In genomic region chr13:108599186-108599900, GRCm38 (mm10) we compare ENCODE assay signal across 11 mouse cellular contexts.
DNase-seq lines count a peak whose midpoint lies in the region; ATAC-seq and TF ChIP-seq lines count a peak whose summit lies in the region.
"Had no signal": no experiment of that assay in that cellular context is flagged by ENCODE, and none has a peak within 500 bp of the region (broad histone marks: within the 10 kb centered on the region; RNA-seq: fewer than 3 reads in every experiment).

No protein-coding gene starts in this region.

- no peak for ATAC-seq in midbrain, embryonic 14.5 days (ENCODE audit: low FRiP score, low TSS enrichment)
- no peak for ATAC-seq in midbrain, embryonic 16.5 days
- no peak for ATAC-seq in granulocyte monocyte progenitor cell, adult 5-6 weeks (replicated peaks; ENCODE audit: poor library complexity, severe bottlenecking)
- ATAC-seq: liver, embryonic 12.5 days had no signal

- H3ac ChIP-seq in myocyte (ENCODE audit: control insufficient read depth, insufficient read length) = no peak overlapping the region

- H3K9me3 ChIP-seq in midbrain, embryonic 14.5 days (ENCODE audit: control insufficient read depth, low read length) = no peaks in the 10 kb centered on the region
- no peaks in the 10 kb centered on the region for H3K9me3 ChIP-seq in midbrain, embryonic 16.5 days (replicated peaks; ENCODE audit: control insufficient read depth, low read length, poor library complexity, severe bottlenecking)
- H3K9me3 ChIP-seq: liver, embryonic 12.5 days; stomach, embryonic 15.5 days had no signal

- H3K9ac ChIP-seq in midbrain, embryonic 14.5 days (replicated peaks; ENCODE audit: low read length) = no peak overlapping the region
- no peak overlapping the region for H3K9ac ChIP-seq in midbrain, embryonic 16.5 days (ENCODE audit: low read depth, low read length)
- H3K9ac ChIP-seq: liver, embryonic 12.5 days; stomach, embryonic 15.5 days had no signal

- 59% methylated on average over 6 of the region's 6 CpGs for WGBS in midbrain, embryonic 14.5 days
- WGBS in midbrain, embryonic 16.5 days = 54% methylated on average over 6 of the region's 6 CpGs

- H3K36me3 ChIP-seq in midbrain, embryonic 14.5 days (ENCODE audit: control insufficient read depth, insufficient read depth, low read length) = no peaks in the 10 kb centered on the region
- no peaks in the 10 kb centered on the region for H3K36me3 ChIP-seq in midbrain, embryonic 16.5 days (ENCODE audit: control insufficient read depth, insufficient read depth, low read length)
- H3K36me3 ChIP-seq in myocyte (ENCODE audit: control insufficient read depth, insufficient read depth) = no peaks in the 10 kb centered on the region
- H3K36me3 ChIP-seq: liver, embryonic 12.5 days; stomach, embryonic 15.5 days had no signal

- H3K4me3 ChIP-seq in midbrain, embryonic 14.5 days (replicated peaks; ENCODE audit: low read depth, low read length) = no peak overlapping the region
- H3K4me3 ChIP-seq in midbrain, embryonic 16.5 days (ENCODE audit: low read depth, low read length) = no peak overlapping the region
- H3K4me3 ChIP-seq in myocyte = no peak overlapping the region
- H3K4me3 ChIP-seq: liver, embryonic 12.5 days; stomach, embryonic 15.5 days had no signal

- no peak overlapping the region for H3K27ac ChIP-seq in midbrain, embryonic 14.5 days (replicated peaks; ENCODE audit: low read depth, low read length)
- H3K27ac ChIP-seq in midbrain, embryonic 16.5 days (ENCODE audit: low read length) = no peak overlapping the region
- H3K27ac ChIP-seq: liver, embryonic 12.5 days; stomach, embryonic 15.5 days had no signal

- H3K79me2 ChIP-seq in myocyte (ENCODE audit: control insufficient read depth, insufficient read depth) = no peaks in the 10 kb centered on the region

- H3K4me2 ChIP-seq in midbrain, embryonic 14.5 days (ENCODE audit: low read length) = no peak overlapping the region
- no peak overlapping the region for H3K4me2 ChIP-seq in midbrain, embryonic 16.5 days (ENCODE audit: low read length)
- H3K4me2 ChIP-seq in myocyte (ENCODE audit: low read depth) = peak overlapping the region; percentile 12
- H3K4me2 ChIP-seq: liver, embryonic 12.5 days; stomach, embryonic 15.5 days had no signal

- DNase-seq in gastrocnemius, postnatal 10 days = peak; percentile 12
- DNase-seq in gastrocnemius, adult 18-20 months (ENCODE audit: low spot score) = no peak
- DNase-seq in midbrain, embryonic 14.5 days = peak; percentile 56
- DNase-seq in kidney, postnatal 14 days = peak; percentile 29
- DNase-seq in adrenal gland, adult 2 months = no peak

- no peak for TF ChIP-seq POLR2A in myocyte (IDR thresholded peaks at IDR 0.05; ENCODE audit: insufficient read length, low read depth)

- H3K4me1 ChIP-seq in midbrain, embryonic 14.5 days (ENCODE audit: control insufficient read depth, insufficient read depth, low read length) = no peaks in the 10 kb centered on the region
- H3K4me1 ChIP-seq in midbrain, embryonic 16.5 days (ENCODE audit: control insufficient read depth, insufficient read depth, low read length) = no peaks in the 10 kb centered on the region
- H3K4me1 ChIP-seq: liver, embryonic 12.5 days; stomach, embryonic 15.5 days had no signal

- H3K27me3 ChIP-seq in midbrain, embryonic 14.5 days (ENCODE audit: control insufficient read depth, insufficient read depth, low read length) = no peaks in the 10 kb centered on the region
- no peaks in the 10 kb centered on the region for H3K27me3 ChIP-seq in midbrain, embryonic 16.5 days (ENCODE audit: control insufficient read depth, insufficient read depth, low read depth, low read length)
- no peaks in the 10 kb centered on the region for H3K27me3 ChIP-seq in myocyte (ENCODE audit: control insufficient read depth, insufficient read depth, insufficient read length)
- H3K27me3 ChIP-seq: CH12.LX; liver, embryonic 12.5 days; stomach, embryonic 15.5 days had no signal

TF ChIP-seq in myocyte, 11 proteins besides CTCF, POLR2A, EP300 and RAD21:
- peak in 2 of 3 experiments; percentile 45 for TF ChIP-seq MYOD1 (IDR thresholded peaks at IDR 0.05; ENCODE audit: control insufficient read depth in 1 of 3, insufficient read length in 2 of 3, low read depth in 2 of 3)
- TF ChIP-seq USF1 (IDR thresholded peaks at IDR 0.05; ENCODE audit: low read depth) = no peak
- TF ChIP-seq SRF (IDR thresholded peaks at IDR 0.05; ENCODE audit: control insufficient read depth, insufficient read length, low read depth) = no peak
- TF ChIP-seq MAX (IDR thresholded peaks at IDR 0.05; ENCODE audit: low read depth) = no peak
- TF ChIP-seq TCF3 (IDR thresholded peaks at IDR 0.05; ENCODE audit: insufficient read length, low read depth) = no peak
- no peak for TF ChIP-seq TCF12 (IDR thresholded peaks at IDR 0.05; ENCODE audit: insufficient read depth, poor library complexity, severe bottlenecking)
- no peak for TF ChIP-seq E2F4 (IDR thresholded peaks at IDR 0.05; ENCODE audit: insufficient read depth)

Comparison
In these comparisons a context has a peak if more than half of its experiments do, and no peak if none do; other contexts are left out.
1. DNase-seq: peak in gastrocnemius, postnatal 10 days (single experiment), midbrain, embryonic 14.5 days (single experiment) and kidney, postnatal 14 days (single experiment); none in gastrocnemius, adult 18-20 months (single experiment) and adrenal gland, adult 2 months (single experiment).